Mouse (Mus musculus): Measurements from ENCODE around the gene Clic5.

GRCm38 (mm10) chr17:44309914-44310622 is 121.7 kb downstream of the Clic5 start:
- TF ChIP-seq CTCF (IDR thresholded peaks at IDR 0.05; ENCODE audit: control insufficient read depth, insufficient read depth, insufficient replicate concordance, low read depth, low read length), result no peak
- no peak for TF ChIP-seq POLR2A (IDR thresholded peaks at IDR 0.05; ENCODE audit: control insufficient read depth, low read depth, low read length)

All from testis, adult 2 months (tissue).